Mouse (Mus musculus) thymus, postnatal 10 days (tissue): ENCODE data around the gene Tbx10.
"Not testable (repeated sequence)": the region's sequence is repeated elsewhere in the genome, so short reads cannot be mapped to it uniquely, and the experiment has no call there.

Source experiments
- DNase-seq, 2 experiments: peaks; one replicate each; pipeline ENCODE4 v3.0.0; 2021; ENCODE audit warnings: low spot score in 2 of 2

Gene Tbx10

GRCm38 (mm10) chr19:4003641-4004040 lies 11.1 kb downstream of the Tbx10 start:
- no peak for DNase-seq

GRCm38 (mm10) chr19:4004331-4004730 lies 11.8 kb downstream of the Tbx10 start:
- DNase-seq, result no peak

GRCm38 (mm10) chr19:4005091-4005490 lies 12.5 kb downstream of the Tbx10 start:
- no peak for DNase-seq

DNA sequence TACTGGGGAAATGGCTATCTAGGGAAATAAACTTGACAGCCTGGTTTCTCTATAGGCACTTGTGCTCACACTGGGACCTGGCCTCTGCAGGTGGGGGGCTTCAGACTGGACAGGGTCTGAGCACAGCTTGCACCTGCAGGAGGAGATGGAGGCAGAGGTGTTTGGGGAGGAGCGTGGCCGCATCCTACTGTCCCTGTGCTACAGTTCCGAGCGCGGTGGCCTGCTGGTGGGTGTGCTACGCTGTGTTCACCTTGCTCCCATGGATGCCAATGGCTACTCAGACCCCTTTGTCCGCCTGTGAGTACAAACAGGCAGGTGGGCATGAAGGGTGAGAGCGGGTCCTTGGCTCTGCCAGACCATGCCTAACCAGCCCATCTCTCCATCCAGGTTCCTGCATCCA lies 13.4 kb downstream of the Tbx10 start:
- no peak for DNase-seq

DNA sequence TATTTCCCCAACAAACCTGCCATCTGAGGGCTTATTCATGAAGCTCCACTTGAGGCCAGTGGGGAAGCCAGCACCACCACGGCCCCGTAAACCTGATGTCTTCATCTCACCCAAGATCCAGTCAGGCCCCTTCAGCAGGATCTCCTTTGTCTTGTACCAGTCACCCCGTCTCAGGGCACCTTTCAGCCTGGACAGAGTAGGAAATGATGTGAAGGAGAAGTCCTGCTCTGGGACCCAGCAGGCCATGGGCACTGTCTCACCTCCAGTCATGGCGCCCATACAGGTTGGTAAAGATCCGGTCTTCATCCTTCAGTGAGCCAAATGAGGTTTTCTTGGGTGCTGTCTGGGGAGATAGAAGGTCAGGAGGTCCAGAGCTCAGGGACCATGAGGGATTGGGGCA lies 18.5 kb downstream of the Tbx10 start:
- no peak for DNase-seq

GRCm38 (mm10) chr19:4012432-4013022 lies 20.0 kb downstream of the Tbx10 start, which contains the start of gene Ndufv1:
Ndufv1 (minus strand) TSS chr19:4012806.
- DNase-seq, result peak; percentile 90 to 96

DNA sequence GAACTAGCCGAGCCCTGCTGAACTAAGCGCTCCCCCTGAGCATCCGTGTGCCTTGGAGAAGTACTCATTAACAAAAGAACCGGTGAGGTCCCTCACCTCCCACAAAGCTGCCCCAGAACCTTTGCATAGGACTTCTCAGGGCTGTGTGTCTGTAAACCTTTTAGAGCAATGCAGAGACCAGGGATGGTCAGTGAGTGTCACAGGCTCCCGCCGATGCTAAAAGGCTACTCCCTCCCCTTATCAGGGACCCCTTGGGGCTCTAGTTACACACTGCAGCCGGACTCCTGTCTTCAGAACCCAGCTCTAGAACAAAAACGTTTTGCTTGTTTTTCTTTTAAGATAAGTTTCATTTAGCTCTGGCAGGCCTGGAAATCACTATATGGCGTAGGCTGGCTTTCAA lies 20.5 kb downstream of the Tbx10 start:
- no peak for DNase-seq

DNA sequence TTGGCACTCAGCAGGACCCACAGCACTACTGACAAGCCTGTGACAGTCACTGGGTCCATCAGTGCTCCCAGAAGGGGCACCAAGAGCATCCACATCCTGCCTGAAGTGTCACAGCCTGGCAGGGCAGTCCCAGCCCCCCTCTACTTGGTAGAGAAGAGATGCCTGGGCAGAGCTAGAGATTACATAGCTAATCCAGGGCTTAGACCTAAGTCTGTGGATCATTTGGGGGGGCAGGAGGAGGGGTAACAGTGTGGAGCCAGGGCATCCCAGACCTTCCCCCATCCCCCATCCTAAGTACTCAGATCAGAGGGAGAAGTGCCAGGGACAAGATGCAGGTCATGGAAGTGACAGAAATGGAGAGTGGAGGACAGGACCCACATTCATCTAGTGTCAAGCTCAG lies 22.2 kb downstream of the Tbx10 start:
- no peak for DNase-seq

GRCm38 (mm10) chr19:4015635-4016034 lies 23.1 kb downstream of the Tbx10 start:
- no peak for DNase-seq

GRCm38 (mm10) chr19:4017921-4018587 lies 25.5 kb downstream of the Tbx10 start:
- no peak for DNase-seq

DNA sequence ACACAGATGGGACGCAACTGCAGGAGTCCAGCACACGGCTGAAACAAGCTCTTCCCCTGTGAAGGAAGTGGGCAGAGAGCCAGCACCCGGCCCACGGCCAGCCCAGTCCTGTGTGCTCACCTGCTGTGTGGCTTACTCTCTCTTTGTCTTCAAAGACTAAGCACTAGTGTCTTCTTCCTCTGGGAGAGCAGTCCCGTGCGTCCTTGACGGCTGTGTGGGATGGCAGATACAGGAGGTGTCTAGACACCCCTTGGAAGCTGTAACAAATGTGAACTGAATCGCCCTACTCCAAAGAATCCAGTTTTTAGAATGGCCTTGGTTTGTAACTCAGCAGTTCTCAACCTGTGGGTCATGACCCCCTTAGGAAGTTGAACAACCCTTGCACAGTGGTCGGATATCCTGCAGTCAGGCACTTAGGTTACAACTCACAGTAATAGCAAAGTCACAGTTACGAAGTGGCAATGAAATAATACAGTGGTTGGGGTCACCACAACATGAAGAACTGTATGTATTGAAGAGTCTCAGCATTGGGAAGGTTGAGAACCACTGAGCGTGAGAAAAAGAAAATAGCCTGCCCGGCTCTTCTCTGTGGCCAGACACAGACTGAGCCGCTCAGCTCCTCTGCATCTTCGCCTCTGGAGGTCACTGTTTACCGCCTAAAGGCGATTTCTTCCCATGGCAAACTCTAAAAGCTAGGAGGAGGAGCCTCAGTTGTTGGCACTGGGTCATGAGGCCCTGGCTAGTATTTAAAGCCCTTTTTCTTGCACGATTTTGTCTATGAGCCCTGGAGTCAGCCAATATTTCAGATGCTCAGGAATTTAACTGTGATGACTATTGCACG lies 26.4 kb downstream of the Tbx10 start:
- peak in 1 of 2 experiments; percentile 57 for DNase-seq

DNA sequence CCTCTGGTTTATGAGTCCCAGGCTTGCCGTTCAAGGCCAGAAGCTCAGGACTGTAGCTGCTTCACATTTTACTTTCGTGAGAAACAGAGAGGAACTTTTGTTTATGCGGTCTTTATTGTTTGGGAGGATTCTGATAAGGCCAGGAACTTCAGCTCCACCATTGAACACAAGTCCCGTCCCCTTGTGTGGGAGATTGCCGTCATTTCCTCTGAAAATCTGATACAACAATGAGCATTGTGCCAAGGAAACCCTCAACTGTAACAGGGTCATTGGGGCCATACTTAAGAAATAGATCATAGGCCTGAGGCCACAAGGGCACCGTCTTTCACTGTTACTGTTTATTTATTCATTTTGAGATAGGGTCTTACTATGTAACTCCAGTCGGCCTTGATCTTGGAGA lies 30.6 kb downstream of the Tbx10 start:
- no peak for DNase-seq

GRCm38 (mm10) chr19:4027576-4027975 lies 35.0 kb downstream of the Tbx10 start:
- no peak for DNase-seq

- DNase-seq, result no peak
These were observed 40.1 kb downstream of the Tbx10 start for GRCm38 (mm10) chr19:4032668-4033067.

DNA sequence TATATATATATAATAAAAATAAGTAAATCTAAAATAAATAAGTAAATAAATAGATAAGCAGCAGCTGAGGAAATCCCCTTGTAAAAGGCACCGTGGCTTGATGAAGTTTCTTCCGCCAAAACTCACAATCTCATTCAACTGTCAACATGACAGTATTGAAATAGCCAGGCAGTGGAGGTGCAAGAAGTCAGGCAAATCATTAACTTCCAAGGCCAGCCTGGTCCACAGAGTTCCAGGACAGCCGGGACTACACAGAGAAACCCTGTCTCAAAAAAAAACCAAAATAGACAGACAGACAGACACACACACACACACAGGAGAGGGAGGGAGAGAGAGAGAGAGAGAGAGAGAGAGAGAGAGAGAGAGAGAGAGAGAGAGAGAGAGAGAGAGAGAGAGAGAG lies 40.7 kb downstream of the Tbx10 start:
- no peak for DNase-seq

DNA sequence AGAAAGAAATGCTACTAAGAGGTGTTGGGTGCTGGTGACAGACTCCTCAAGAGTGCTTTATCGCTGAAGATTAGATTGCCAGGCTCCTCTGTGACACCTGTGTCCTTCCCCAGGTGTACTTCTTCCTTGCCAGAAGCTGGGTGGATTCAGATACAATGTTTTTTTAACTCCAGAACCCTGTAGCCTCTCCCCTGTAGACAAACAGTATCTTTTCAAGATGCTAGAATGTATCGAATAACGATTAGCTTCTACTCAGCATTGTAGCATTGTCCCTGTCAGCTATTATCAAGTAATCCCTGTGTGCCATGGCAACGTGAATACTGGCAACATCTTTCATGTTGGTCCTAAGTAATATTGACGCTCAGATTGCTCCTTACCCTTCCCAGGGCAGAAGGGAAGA lies 41.2 kb downstream of the Tbx10 start:
- no peak for DNase-seq

- DNase-seq, result no peak
These were observed 43.9 kb downstream of the Tbx10 start for GRCm38 (mm10) chr19:4036327-4037045.

DNA sequence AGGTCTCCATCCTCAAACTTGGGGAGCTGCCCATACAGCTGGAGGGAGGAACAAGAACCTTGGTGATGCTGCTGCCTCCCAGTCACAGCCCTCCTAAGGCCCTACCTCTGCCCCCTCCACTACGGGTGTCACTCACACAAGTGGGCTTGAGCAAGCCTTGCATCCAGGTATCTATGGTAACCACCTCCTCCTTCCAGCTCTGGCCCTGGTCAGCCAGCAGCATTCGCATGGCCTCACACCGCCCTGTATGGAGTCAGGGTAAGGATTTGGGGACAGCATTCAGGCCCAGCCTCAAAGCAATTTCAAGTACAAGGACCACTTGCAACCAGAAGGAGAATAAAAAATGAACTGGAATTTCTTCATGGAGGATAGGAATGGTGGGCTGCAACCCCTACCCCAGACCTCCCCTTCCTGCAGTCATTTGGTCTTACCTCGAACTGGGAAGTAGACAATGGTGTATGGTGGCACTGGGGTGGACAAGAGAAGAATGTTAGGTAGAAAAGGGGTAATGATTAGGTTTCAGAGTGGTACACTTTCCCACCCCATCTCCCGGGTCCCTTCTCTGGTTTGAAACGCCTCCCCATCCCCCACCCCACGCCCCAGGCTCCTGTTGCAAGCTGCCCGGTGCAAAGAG lies 44.7 kb downstream of the Tbx10 start:
- DNase-seq, result not testable (repeated sequence)

DNA sequence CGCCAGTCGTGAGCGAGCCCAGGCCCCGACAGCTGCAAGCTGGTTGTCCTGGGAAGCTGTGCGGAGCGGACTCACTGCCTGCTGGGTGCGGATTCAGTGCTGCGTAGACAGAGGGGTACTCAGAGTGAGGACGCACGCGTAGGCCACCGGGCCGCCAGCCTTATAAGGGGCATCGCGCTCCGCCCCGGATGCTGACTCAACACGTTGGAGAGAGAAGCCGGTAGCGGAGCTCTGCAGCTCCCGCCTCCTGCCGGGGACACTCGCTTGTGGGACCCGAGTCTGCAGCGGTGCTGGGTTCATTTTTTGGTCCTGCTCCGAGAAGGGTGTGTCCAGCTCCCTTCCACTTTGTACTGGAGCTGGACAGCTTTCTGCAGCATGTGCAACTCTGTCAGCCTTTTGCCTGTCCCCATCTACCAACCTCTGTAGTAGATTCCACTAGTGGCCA lies 45.3 kb downstream of the Tbx10 start, which contains the start of gene Gstp1:
Gstp1 (minus strand) TSS at position 198 of the 445 bp plus-strand sequence.
- peak; percentile 81 to 85 for DNase-seq

- not testable (repeated sequence) for DNase-seq
These were observed 48.4 kb downstream of the Tbx10 start for GRCm38 (mm10) chr19:4040941-4041340.

GRCm38 (mm10) chr19:4041500-4041899 lies 48.9 kb downstream of the Tbx10 start:
- not testable (repeated sequence) for DNase-seq
